Mouse (Mus musculus) heart, adult 2 months (tissue): ENCODE results near the gene Aqp1.

Experiments
- CTCF ChIP-seq: fragments of 200-600 bp; IDR thresholded peaks from 2 replicates; pipeline ENCODE4 v1.8.1; 2022; ENCODE audit warnings: antibody characterized with exemption, mild to moderate bottlenecking, moderate library complexity
- EP300 ChIP-seq: fragments of 200-500 bp; IDR thresholded peaks from 2 replicates; pipeline ENCODE4 v1.6.1; 2011; ENCODE audit warnings: low read depth, low read length, control low read depth; ENCODE audit not compliant: insufficient read depth
- POLR2A ChIP-seq: fragments of 200-500 bp; IDR thresholded peaks from 2 replicates; pipeline ENCODE4 v1.6.1; 2011; ENCODE audit warnings: mild to moderate bottlenecking, low read depth, low read length, control low read depth; ENCODE audit not compliant: insufficient read depth

GRCm38 (mm10) chr6:55341688-55342087, 5.5 kb downstream of the Aqp1 start:
- TF ChIP-seq POLR2A (no peak), CTCF (no peak), EP300 (no peak)
